Mouse (Mus musculus) intestine, embryonic 16.5 days (tissue): ENCODE data around the gene Rbm33. TPM values are rescaled to one million over a fixed set of nuclear protein-coding genes. Genes with fewer than 3 reads are reported as not detected.

Source experiments
- ATAC-seq: fragments of 200-750 bp; cut with Nextera tagmentation; 2 replicates; pipeline ENCODE4 v1.8.0; 2017; ENCODE audit warnings: moderate TSS enrichment, moderate library complexity
- H3K27ac ChIP-seq: fragments of 300-500 bp; sonication (generic); 2 replicates; pipeline ENCODE4 v1.5.1; 2014; ENCODE audit warnings: mild to moderate bottlenecking, low read length
- H3K27me3 ChIP-seq: fragments of 300-500 bp; sonication (generic); replicated peaks from 2 replicates; pipeline ENCODE4 v1.6.1; 2014; ENCODE audit warnings: low read length, control low read depth, mixed read lengths; ENCODE audit not compliant: control insufficient read depth, insufficient read depth
- H3K36me3 ChIP-seq: fragments of 300-500 bp; sonication (generic); 2 replicates; pipeline ENCODE4 v1.6.1; 2014; ENCODE audit warnings: low read length, control low read depth; ENCODE audit not compliant: control insufficient read depth, insufficient read depth
- H3K4me1 ChIP-seq: fragments of 300-500 bp; sonication (generic); 2 replicates; pipeline ENCODE4 v1.6.1; 2014; ENCODE audit warnings: low read length, control low read depth, mixed read lengths; ENCODE audit not compliant: control insufficient read depth, insufficient read depth
- H3K4me2 ChIP-seq: fragments of 300-500 bp; sonication (generic); 2 replicates; pipeline ENCODE4 v1.6.1; 2014; ENCODE audit warnings: low read depth, low read length, control low read depth
- H3K4me3 ChIP-seq: fragments of 300-500 bp; sonication (generic); 2 replicates; pipeline ENCODE4 v1.5.1; 2014; ENCODE audit warnings: mild to moderate bottlenecking, low read length
- H3K9ac ChIP-seq: fragments of 300-500 bp; sonication (generic); 2 replicates; pipeline ENCODE4 v1.6.1; 2014; ENCODE audit warnings: low read depth, low read length
- H3K9me3 ChIP-seq: fragments of 300-500 bp; sonication (generic); 2 replicates; pipeline ENCODE4 v1.6.1; 2016; ENCODE audit warnings: low read length, control low read depth; ENCODE audit not compliant: control insufficient read depth
- WGBS: fragments of 180-500 bp; shearing (Covaris S2); extraction: QIAGEN DNeasy Blood & Tissue Kit; methylation state at CpG from one replicate; pipeline ENCODE4 v1.1.7; 2014; 5-methylcytosine and 5-hydroxymethylcytosine counted together
- polyA plus RNA-seq: library from polyadenylated mRNA; unstranded; fragments of >200 nt; fragmentation: Nextera tagmentation; extraction: Ambion mirVana; gene quantifications from 2 replicates; pipeline ENCODE4 v1.2.1, GENCODE M21; 2015

Rbm33 gene
- polyA plus RNA-seq, 1 experiment from 2014 or later: 6.5 TPM

- H3K27me3 ChIP-seq: peaks cover 75% of the 10 kb centered on the region
- H3K36me3 ChIP-seq: no peaks in the 10 kb centered on the region
- peak overlapping the region; percentile 75 for H3K4me2 ChIP-seq
- peak overlapping the region; percentile 51 for H3K9ac ChIP-seq
- H3K27ac ChIP-seq: no peak overlapping the region
- H3K4me3 ChIP-seq: peak overlapping the region; percentile 57
- no peaks in the 10 kb centered on the region for H3K9me3 ChIP-seq
- H3K4me1 ChIP-seq: peaks cover 11% of the 10 kb centered on the region; the same call in 1 of the 2 replicates
- WGBS: 4% methylated on average over 17 of the region's 17 CpGs
- no peak for ATAC-seq
Observed at GRCm38 (mm10) chr5:28460556-28461350, 143.8 kb downstream of the Rbm33 start.

GRCm38 (mm10) chr5:28461376-28461775, 144.5 kb downstream of the Rbm33 start:
- H3K4me3 ChIP-seq: peak overlapping the region; percentile 57; the same call in 1 of the 2 replicates
- peak overlapping the region; percentile 75 for H3K4me2 ChIP-seq
- no peaks in the 10 kb centered on the region for H3K36me3 ChIP-seq
- H3K4me1 ChIP-seq: peaks cover 11% of the 10 kb centered on the region; the same call in 1 of the 2 replicates
- no peak overlapping the region for H3K9ac ChIP-seq
- H3K27ac ChIP-seq: no peak overlapping the region
- H3K9me3 ChIP-seq: no peaks in the 10 kb centered on the region
- peaks cover 81% of the 10 kb centered on the region for H3K27me3 ChIP-seq
- 13% methylated on average over 11 of the region's 11 CpGs for WGBS
- no peak for ATAC-seq

- Histone ChIP-seq H3K36me3 (no peaks in the 10 kb centered on the region), H3K4me2 (peak overlapping the region; percentile 75), H3K27me3 (peaks cover 91% of the 10 kb centered on the region), H3K27ac (peak overlapping the region; percentile 84), H3K4me1 (peaks cover 8% of the 10 kb centered on the region; the same call in 1 of the 2 replicates), H3K9ac (peak overlapping the region; percentile 71), H3K4me3 (peak overlapping the region; percentile 57), H3K9me3 (no peaks in the 10 kb centered on the region)
- no peak for ATAC-seq
- WGBS: 2% methylated on average over 33 of the region's 33 CpGs
Observed at GRCm38 (mm10) chr5:28462741-28463590, 146.0 kb downstream of the Rbm33 start.

- Histone ChIP-seq H3K27me3 (peaks cover 88% of the 10 kb centered on the region), H3K36me3 (no peaks in the 10 kb centered on the region), H3K27ac (peak overlapping the region; percentile 84), H3K4me1 (peaks cover 4% of the 10 kb centered on the region; the same call in 1 of the 2 replicates), H3K4me3 (peak overlapping the region; percentile 57), H3K9me3 (no peaks in the 10 kb centered on the region), H3K9ac (peak overlapping the region; percentile 71), H3K4me2 (peak overlapping the region; percentile 75)
- 3% methylated on average over 10 of the region's 10 CpGs for WGBS
- peak; percentile 65 for ATAC-seq
Observed at GRCm38 (mm10) chr5:28463656-28464055, 146.7 kb downstream of the Rbm33 start.

DNA sequence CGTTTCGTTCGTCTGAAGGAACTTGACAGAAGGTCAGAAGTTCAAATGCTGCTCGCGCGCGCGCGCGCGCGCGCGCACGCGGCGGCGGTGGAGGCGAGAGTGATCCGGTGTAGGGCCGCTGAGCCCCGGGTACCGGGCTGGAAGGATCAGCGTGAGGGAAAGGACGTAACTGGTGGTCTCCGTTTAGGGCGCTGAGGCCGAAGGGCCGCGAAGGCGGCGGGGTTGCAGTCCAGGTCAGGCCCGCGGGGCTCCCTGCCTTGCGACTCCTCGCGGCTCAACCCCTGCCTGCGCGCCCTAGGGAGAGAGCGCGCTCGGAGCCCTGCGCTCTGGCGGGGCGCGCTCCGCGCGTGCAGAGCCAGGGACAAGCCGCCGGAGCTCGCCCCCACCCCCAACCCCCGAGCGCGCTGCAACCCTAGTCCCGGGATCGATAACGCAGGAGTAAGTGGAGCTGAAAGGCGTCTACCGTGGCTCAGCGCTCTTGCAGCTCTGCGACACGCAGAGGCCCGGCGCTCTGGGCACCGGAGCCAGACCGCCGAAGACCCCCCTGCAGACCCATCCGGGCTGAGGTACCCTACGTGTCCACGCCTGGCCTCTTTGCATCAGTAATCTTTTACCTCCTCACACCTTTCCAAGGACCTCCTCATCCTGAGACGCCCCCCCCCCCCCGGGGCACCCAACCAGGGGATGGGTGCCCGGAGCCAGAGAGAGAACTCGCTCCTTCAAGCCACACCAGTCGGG, 147.6 kb downstream of the Rbm33 start:
- peak overlapping the region; percentile 71 for H3K9ac ChIP-seq
- WGBS: under 1% methylated on average over 76 of the region's 76 CpGs
- no peaks in the 10 kb centered on the region for H3K9me3 ChIP-seq
- peaks cover 84% of the 10 kb centered on the region for H3K27me3 ChIP-seq
- no peaks in the 10 kb centered on the region for H3K36me3 ChIP-seq
- peak overlapping the region; percentile 84 for H3K27ac ChIP-seq
- peaks cover 8% of the 10 kb centered on the region; the same call in 1 of the 2 replicates for H3K4me1 ChIP-seq
- peak; percentile 41 for ATAC-seq
- H3K4me2 ChIP-seq: peak overlapping the region; percentile 75
- peak overlapping the region; percentile 57 for H3K4me3 ChIP-seq

GRCm38 (mm10) chr5:28465099-28465406, 148.1 kb downstream of the Rbm33 start:
- WGBS: 1% methylated on average over 29 of the region's 29 CpGs
- peak overlapping the region; percentile 71 for H3K9ac ChIP-seq
- no peaks in the 10 kb centered on the region for H3K36me3 ChIP-seq
- peak overlapping the region; percentile 57 for H3K4me3 ChIP-seq
- H3K4me1 ChIP-seq: peaks cover 8% of the 10 kb centered on the region; the same call in 1 of the 2 replicates
- peaks cover 78% of the 10 kb centered on the region for H3K27me3 ChIP-seq
- no peaks in the 10 kb centered on the region for H3K9me3 ChIP-seq
- H3K4me2 ChIP-seq: peak overlapping the region; percentile 75
- H3K27ac ChIP-seq: peak overlapping the region; percentile 54
- ATAC-seq: no peak

GRCm38 (mm10) chr5:28465526-28465925, 148.6 kb downstream of the Rbm33 start:
- no peak for ATAC-seq
- Histone ChIP-seq H3K9ac (peak overlapping the region; percentile 71), H3K4me1 (peaks cover 8% of the 10 kb centered on the region; the same call in 1 of the 2 replicates), H3K9me3 (no peaks in the 10 kb centered on the region), H3K27me3 (peaks cover 77% of the 10 kb centered on the region), H3K4me3 (peak overlapping the region; percentile 57), H3K4me2 (peak overlapping the region; percentile 75), H3K27ac (peak overlapping the region; percentile 54), H3K36me3 (no peaks in the 10 kb centered on the region)
- WGBS: 1% methylated on average over 18 of the region's 18 CpGs

DNA sequence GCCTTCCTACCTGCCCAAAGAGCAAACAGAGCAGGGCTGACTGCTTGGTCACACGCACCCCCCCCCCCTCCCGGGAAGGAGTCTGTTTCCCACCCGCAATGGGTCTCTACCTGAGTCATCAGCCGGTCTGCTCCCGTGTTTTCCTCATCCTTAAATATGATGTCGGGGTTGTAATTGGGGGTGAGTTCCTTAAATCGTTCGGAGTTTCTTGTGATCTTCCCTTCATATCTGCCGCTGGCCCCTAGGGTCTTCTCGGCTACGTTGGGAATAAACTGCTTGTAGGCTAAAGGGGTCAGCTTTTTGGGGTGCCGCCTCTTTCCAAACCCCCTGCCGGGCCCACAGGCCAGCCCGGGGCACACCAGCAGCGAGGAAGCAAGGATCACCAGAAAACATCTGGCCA, 149.4 kb downstream of the Rbm33 start:
- no peaks in the 10 kb centered on the region for H3K9me3 ChIP-seq
- H3K4me3 ChIP-seq: peak overlapping the region; percentile 57
- under 1% methylated on average over 15 of the region's 15 CpGs for WGBS
- H3K27ac ChIP-seq: peak overlapping the region; percentile 71
- H3K4me2 ChIP-seq: peak overlapping the region; percentile 75
- H3K4me1 ChIP-seq: peaks cover 8% of the 10 kb centered on the region; the same call in 1 of the 2 replicates
- peak overlapping the region; percentile 71 for H3K9ac ChIP-seq
- no peak for ATAC-seq
- H3K36me3 ChIP-seq: no peaks in the 10 kb centered on the region
- H3K27me3 ChIP-seq: peaks cover 70% of the 10 kb centered on the region
